Mouse (Mus musculus) embryonic fibroblast, embryonic 13.5 days (primary cell): ENCODE data around the gene Npy2r.

ENCODE experiments used
- CTCF ChIP-seq: IDR thresholded peaks from 2 replicates; pipeline ENCODE4 v1.5.1; 2011; ENCODE audit warnings: mild to moderate bottlenecking, control low read depth, low read length, moderate library complexity, borderline replicate concordance; ENCODE audit not compliant: insufficient read depth
- POLR2A ChIP-seq: IDR thresholded peaks from 2 replicates; pipeline ENCODE4 v1.6.1; 2011; ENCODE audit warnings: low read depth, mild to moderate bottlenecking, control low read depth, low read length, moderate library complexity

- TF ChIP-seq CTCF, result no peak
- no peak for TF ChIP-seq POLR2A
Observed at GRCm38 (mm10) chr3:82524792-82525191, 23.1 kb downstream of the Npy2r start.
